Comparison of ENCODE assay signal across 27 mouse cellular contexts in the genomic region with DNA sequence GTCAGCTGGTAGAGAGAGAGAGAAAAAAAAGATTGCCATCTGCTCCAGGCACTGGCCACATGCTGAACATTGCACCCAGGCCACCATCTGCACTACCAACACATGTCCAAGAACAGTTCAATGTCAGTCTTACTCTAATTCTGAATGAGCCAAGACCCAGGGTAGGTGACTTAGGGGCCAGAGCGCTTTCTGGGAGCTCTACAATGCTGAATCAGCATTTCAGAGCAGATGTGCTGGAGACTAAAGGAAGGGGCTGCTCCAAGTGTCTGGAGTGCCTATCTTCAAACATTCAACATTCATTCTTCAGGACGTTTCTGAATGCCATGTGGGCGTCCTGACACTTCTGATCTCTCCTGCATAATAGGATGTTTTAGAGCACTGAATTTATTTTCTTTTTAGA. TPM values are rescaled to one million over a fixed set of nuclear protein-coding genes. Genes with fewer than 3 reads are reported as not detected.
A peak's percentile ranks its signal among the peaks of the same experiment; 100 is the strongest.
DNase-seq lines count a peak whose midpoint lies in the region; ATAC-seq and TF ChIP-seq lines count a peak whose summit lies in the region.
"Had no signal": no experiment of that assay in that cellular context is flagged by ENCODE, and none has a peak within 500 bp of the region (broad histone marks: within the 10 kb centered on the region; RNA-seq: fewer than 3 reads in every experiment).

No protein-coding gene starts in this region.

- H3K27ac ChIP-seq in hindbrain, postnatal 0 days, result no peak overlapping the region
- H3K27ac ChIP-seq in hindbrain, embryonic 16.5 days (ENCODE audit: low read depth, low read length), result no peak overlapping the region
- H3K27ac ChIP-seq in lung, embryonic 14.5 days (ENCODE audit: low read depth), result no peak overlapping the region
- H3K27ac ChIP-seq in MEL (ENCODE audit: control insufficient read depth, low read depth, low read length), result no peak overlapping the region
- H3K27ac ChIP-seq: forebrain, embryonic 10.5 days; forebrain, embryonic 13.5 days; gastrocnemius, adult 2 months; heart, embryonic 10.5 days; heart, embryonic 13.5 days; hindbrain, embryonic 14.5 days; intestine, embryonic 15.5 days had no signal

- DNase-seq in cerebellum, postnatal 14 days, result peak; percentile 27 to 46
- no peak for DNase-seq in cerebellum, adult 9-11 months
- DNase-seq in hindbrain, postnatal 0 days (ENCODE audit: low spot score), result peak; percentile 17
- peak; percentile 3 for DNase-seq in lung, embryonic 14.5 days
- no peak for DNase-seq in lung, postnatal 36 days
- DNase-seq in MEL (ENCODE audit: low read depth, low spot score), result no peak
- DNase-seq in frontal cortex, postnatal 36 days (ENCODE audit: low spot score in 2 of 2), result no peak
- DNase-seq: adrenal gland, adult 2 months; adrenal gland, postnatal 14 days; cerebellum, adult 11-12 months; gastrocnemius, adult 2 months; gastrocnemius, postnatal 14 days; heart, adult 18-20 months; heart, postnatal 14 days; heart, postnatal 4 days; kidney, adult 11 months had no signal

- H3K4me3 ChIP-seq in hindbrain, postnatal 0 days (ENCODE audit: low read length), result no peak overlapping the region
- H3K4me3 ChIP-seq in hindbrain, embryonic 16.5 days (ENCODE audit: low read length), result no peak overlapping the region
- no peak overlapping the region for H3K4me3 ChIP-seq in lung, embryonic 14.5 days (ENCODE audit: low read depth, low read length)
- H3K4me3 ChIP-seq in MEL (ENCODE audit: control insufficient read depth in 1 of 2, insufficient read depth in 1 of 2, low read depth in 2 of 2, low read length in 2 of 2), result no peak overlapping the region
- H3K4me3 ChIP-seq: forebrain, embryonic 10.5 days; forebrain, embryonic 13.5 days; gastrocnemius, adult 2 months; heart, embryonic 10.5 days; heart, embryonic 13.5 days; intestine, embryonic 15.5 days had no signal

- no peak for TF ChIP-seq EP300 in MEL (IDR thresholded peaks at IDR 0.05; ENCODE audit: low read depth in 1 of 2, low read length in 2 of 2)

- TF ChIP-seq POLR2A in MEL (IDR thresholded peaks at IDR 0.05; ENCODE audit: control insufficient read depth in 1 of 2, insufficient read depth in 1 of 2, low read depth in 1 of 2, low read length in 2 of 2, poor library complexity in 1 of 2), result no peak

- no peak for TF ChIP-seq CTCF in hindbrain, postnatal 0 days (IDR thresholded peaks at IDR 0.05; ENCODE audit: low read depth)
- TF ChIP-seq CTCF in lung, embryonic 14.5 days (IDR thresholded peaks at IDR 0.05; ENCODE audit: low read depth), result no peak
- TF ChIP-seq CTCF in MEL (IDR thresholded peaks at IDR 0.05 in 2 of 3, conservative IDR thresholded peaks at IDR 0.05 in 1 of 3; ENCODE audit: control insufficient read depth in 1 of 3, insufficient read depth in 1 of 3, low read depth in 2 of 3, low read length in 3 of 3, poor library complexity in 1 of 3, severe bottlenecking in 1 of 3), result no peak

- no peak for ATAC-seq in hindbrain, postnatal 0 days
- ATAC-seq in hindbrain, embryonic 16.5 days, result no peak
- ATAC-seq in lung, embryonic 14.5 days (ENCODE audit: insufficient read depth), result no peak
- ATAC-seq: CD4-positive, CD25-positive, alpha-beta regulatory T cell, adult 4 months; forebrain, embryonic 13.5 days; forebrain, embryonic 16.5 days; intestine, embryonic 15.5 days had no signal

- 69% methylated on average over 3 of the region's 3 CpGs for WGBS in hindbrain, postnatal 0 days
- 81% methylated on average over 3 of the region's 3 CpGs for WGBS in hindbrain, embryonic 16.5 days
- 50% methylated on average over 3 of the region's 3 CpGs for WGBS in lung, embryonic 14.5 days

- no peak overlapping the region for H3K9ac ChIP-seq in hindbrain, postnatal 0 days (replicated peaks; ENCODE audit: low read length)
- no peak overlapping the region for H3K9ac ChIP-seq in hindbrain, embryonic 16.5 days (ENCODE audit: low read depth, low read length)
- no peak overlapping the region for H3K9ac ChIP-seq in lung, embryonic 14.5 days
- H3K9ac ChIP-seq in MEL (ENCODE audit: control insufficient read depth, low read depth, low read length, poor library complexity, severe bottlenecking), result no peak overlapping the region
- H3K9ac ChIP-seq: forebrain, embryonic 13.5 days; heart, embryonic 13.5 days; hindbrain, embryonic 14.5 days; intestine, embryonic 15.5 days had no signal

- H3K79me2 ChIP-seq in MEL (ENCODE audit: control insufficient read depth, insufficient read depth, low read length, poor library complexity), result no peaks in the 10 kb centered on the region

- H3K36me3 ChIP-seq in hindbrain, postnatal 0 days (ENCODE audit: insufficient read depth, low read length), result no peaks in the 10 kb centered on the region
- H3K36me3 ChIP-seq in hindbrain, embryonic 16.5 days (ENCODE audit: control insufficient read depth, insufficient read depth, low read length), result no peaks in the 10 kb centered on the region
- H3K36me3 ChIP-seq in lung, embryonic 14.5 days (ENCODE audit: insufficient read depth), result no peaks in the 10 kb centered on the region
- peaks cover 0 to 2% of the 10 kb centered on the region in 2 experiments; a peak in 1 of 4 replicates for H3K36me3 ChIP-seq in MEL (ENCODE audit: control insufficient read depth in 1 of 2, insufficient read depth in 2 of 2, low read length in 2 of 2)
- H3K36me3 ChIP-seq: forebrain, embryonic 10.5 days; G1E; heart, embryonic 10.5 days; heart, embryonic 13.5 days; intestine, embryonic 15.5 days had no signal

- H3K9me3 ChIP-seq in hindbrain, postnatal 0 days (ENCODE audit: low read length), result no peaks in the 10 kb centered on the region
- H3K9me3 ChIP-seq in hindbrain, embryonic 16.5 days (ENCODE audit: control insufficient read depth, low read length), result no peaks in the 10 kb centered on the region
- no peaks in the 10 kb centered on the region for H3K9me3 ChIP-seq in lung, embryonic 14.5 days (ENCODE audit: low read depth, low read length)
- no peaks in the 10 kb centered on the region for H3K9me3 ChIP-seq in MEL (replicated peaks; ENCODE audit: insufficient read depth, low read length)
- H3K9me3 ChIP-seq: forebrain, embryonic 10.5 days; forebrain, embryonic 13.5 days; G1E; heart, embryonic 10.5 days; heart, embryonic 13.5 days; intestine, embryonic 15.5 days had no signal

- H3K4me2 ChIP-seq in hindbrain, postnatal 0 days (ENCODE audit: low read depth, low read length), result no peak overlapping the region
- no peak overlapping the region for H3K4me2 ChIP-seq in hindbrain, embryonic 16.5 days (ENCODE audit: low read length)
- H3K4me2 ChIP-seq in lung, embryonic 14.5 days, result no peak overlapping the region
- H3K4me2 ChIP-seq: forebrain, embryonic 13.5 days; heart, embryonic 13.5 days; hindbrain, embryonic 14.5 days; intestine, embryonic 15.5 days had no signal

- TF ChIP-seq RAD21 in MEL (IDR thresholded peaks at IDR 0.05; ENCODE audit: low read depth, low read length), result no peak

- no peaks in the 10 kb centered on the region for H3K27me3 ChIP-seq in hindbrain, postnatal 0 days (ENCODE audit: insufficient read depth, low read length)
- no peaks in the 10 kb centered on the region for H3K27me3 ChIP-seq in hindbrain, embryonic 16.5 days (replicated peaks; ENCODE audit: control insufficient read depth, insufficient read depth, low read length)
- no peaks in the 10 kb centered on the region for H3K27me3 ChIP-seq in lung, embryonic 14.5 days (ENCODE audit: insufficient read depth, low read length)
- no peaks in the 10 kb centered on the region; a peak in 1 of 4 replicates for H3K27me3 ChIP-seq in MEL (ENCODE audit: control insufficient read depth in 1 of 2, insufficient read depth in 2 of 2, low read length in 2 of 2)
- H3K27me3 ChIP-seq: forebrain, embryonic 13.5 days; heart, embryonic 13.5 days; intestine, embryonic 15.5 days had no signal

- no peaks in the 10 kb centered on the region for H3K4me1 ChIP-seq in hindbrain, postnatal 0 days (ENCODE audit: insufficient read depth, low read length)
- no peaks in the 10 kb centered on the region for H3K4me1 ChIP-seq in hindbrain, embryonic 16.5 days (ENCODE audit: control insufficient read depth, insufficient read depth, low read depth, low read length)
- H3K4me1 ChIP-seq in lung, embryonic 14.5 days (ENCODE audit: insufficient read depth), result no peaks in the 10 kb centered on the region
- no peaks in the 10 kb centered on the region for H3K4me1 ChIP-seq in MEL (ENCODE audit: control insufficient read depth in 1 of 2, insufficient read depth in 2 of 2, low read length in 2 of 2)
- H3K4me1 ChIP-seq: forebrain, embryonic 10.5 days; forebrain, embryonic 13.5 days; heart, embryonic 10.5 days; heart, embryonic 13.5 days; intestine, embryonic 15.5 days had no signal

TF ChIP-seq in MEL, 35 proteins besides CTCF, POLR2A, EP300 and RAD21:
- TF ChIP-seq MAFK (IDR thresholded peaks at IDR 0.05; ENCODE audit: borderline replicate concordance, low read depth, low read length) (peak; percentile 9; the same call in 1 of the 2 replicates), TAL1 (IDR thresholded peaks at IDR 0.05; ENCODE audit: low read length) (no peak), KAT2A (conservative IDR thresholded peaks at IDR 0.05; ENCODE audit: low read depth, low read length) (no peak), ETS1 (IDR thresholded peaks at IDR 0.05; ENCODE audit: low read depth, low read length) (no peak), ZMIZ1 (IDR thresholded peaks at IDR 0.05; ENCODE audit: low read depth, low read length) (no peak), SIN3A (IDR thresholded peaks at IDR 0.05; ENCODE audit: low read length) (no peak)

RNA-seq across cellular contexts. Expression of a gene that starts 51.8 kb away (rescaled TPM):
- total RNA-seq in hindbrain, postnatal 0 days (2014; rRNA removed), result 11.4 and 12.5 TPM in 2 replicates
- 7.0 and 7.9 TPM in 2 replicates for polyA plus RNA-seq in hindbrain, postnatal 0 days (2015; fragmentation: Nextera tagmentation; extraction: Ambion mirVana)
- polyA plus RNA-seq in hindbrain, embryonic 16.5 days (2015; fragmentation: Nextera tagmentation; extraction: Ambion mirVana), result 10.6 and 11.9 TPM in 2 replicates
- 0.99 and 1.5 TPM in 2 replicates for polyA plus RNA-seq in lung, embryonic 14.5 days (2014; fragmentation: Nextera tagmentation; extraction: Ambion mirVana)
- not detected in 2 replicates for total RNA-seq in MEL (2012; rRNA removed)
- polyA plus RNA-seq in MEL (2012; ENCODE audit: insufficient read depth in 1 of 2, insufficient read length in 2 of 2, low read depth in 1 of 2, low replicate concordance in 2 of 2, missing spikeins in 1 of 2), result not detected
- polyA plus RNA-seq: C2C12; CD4-positive, CD25-positive, alpha-beta regulatory T cell, adult 4 months; G1E had no signal

Comparison
In these comparisons a context has a peak if more than half of its experiments do, and no peak if none do; other contexts are left out.
1. DNase-seq: peak in cerebellum, postnatal 14 days (2 of 2), hindbrain, postnatal 0 days (single experiment) and lung, embryonic 14.5 days (single experiment); none in cerebellum, adult 9-11 months (single experiment), lung, postnatal 36 days (single experiment), MEL (single experiment) and frontal cortex, postnatal 36 days (0 of 2).